Mouse (Mus musculus) hindbrain, embryonic 14.5 days (tissue): ENCODE data around the gene Hdhd3. TPM values are rescaled to one million over a fixed set of nuclear protein-coding genes. Genes with fewer than 3 reads are reported as not detected.
A peak's percentile ranks its signal among the peaks of the same experiment; 100 is the strongest.

Experiments used
- ATAC-seq: fragments of 200-750 bp; cut with Nextera tagmentation; 2 replicates; pipeline ENCODE4 v1.8.0; 2017; ENCODE audit warnings: moderate number of reproducible peaks, mild to moderate bottlenecking, moderate TSS enrichment, moderate library complexity; ENCODE audit not compliant: low FRiP score
- DNase-seq: peaks from one replicate; pipeline ENCODE4 v3.0.0-alpha.2; 2015; ENCODE audit warnings: low spot score
- H3K27ac ChIP-seq: fragments of 300-500 bp; sonication (generic); 2 replicates; pipeline ENCODE4 v1.5.1; 2014; ENCODE audit warnings: mild to moderate bottlenecking, moderate library complexity
- H3K27me3 ChIP-seq: fragments of 300-500 bp; sonication (generic); 2 replicates; pipeline ENCODE4 v1.6.1; 2014; ENCODE audit warnings: mild to moderate bottlenecking, low read length, mixed read lengths; ENCODE audit not compliant: control insufficient read depth, insufficient read depth
- H3K36me3 ChIP-seq: fragments of 300-500 bp; sonication (generic); replicated peaks from 2 replicates; pipeline ENCODE4 v1.6.1; 2014; ENCODE audit not compliant: control insufficient read depth, insufficient read depth
- H3K4me1 ChIP-seq: fragments of 300-500 bp; sonication (generic); replicated peaks from 2 replicates; pipeline ENCODE4 v1.6.1; 2014; ENCODE audit warnings: antibody characterized with exemption, low read length, mixed read lengths; ENCODE audit not compliant: control insufficient read depth, insufficient read depth
- H3K4me2 ChIP-seq: fragments of 300-500 bp; sonication (generic); replicated peaks from 2 replicates; pipeline ENCODE4 v1.6.1; 2014; ENCODE audit warnings: mild to moderate bottlenecking, moderate library complexity
- H3K4me3 ChIP-seq: fragments of 300-500 bp; sonication (generic); replicated peaks from 2 replicates; pipeline ENCODE4 v1.5.1; 2014; ENCODE audit warnings: mild to moderate bottlenecking, low read length
- H3K9ac ChIP-seq: fragments of 300-500 bp; sonication (generic); 2 replicates; pipeline ENCODE4 v1.6.1; 2014
- H3K9me3 ChIP-seq: fragments of 300-500 bp; sonication (generic); 2 replicates; pipeline ENCODE4 v1.6.1; 2016; ENCODE audit warnings: low read length; ENCODE audit not compliant: control insufficient read depth
- WGBS: fragments of 180-500 bp; shearing (Covaris S2); extraction: QIAGEN DNeasy Blood & Tissue Kit; methylation state at CpG from one replicate; pipeline ENCODE4 v1.1.7; 2014; 5-methylcytosine and 5-hydroxymethylcytosine counted together
- polyA plus RNA-seq: library from polyadenylated mRNA; unstranded; fragments of >200 nt; fragmentation: Nextera tagmentation; extraction: Ambion mirVana; gene quantifications from 2 replicates; pipeline ENCODE4 v1.2.1, GENCODE M21; 2014

Hdhd3 gene
- polyA plus RNA-seq, 1 experiment from 2014 or later: 13.3 TPM

DNA sequence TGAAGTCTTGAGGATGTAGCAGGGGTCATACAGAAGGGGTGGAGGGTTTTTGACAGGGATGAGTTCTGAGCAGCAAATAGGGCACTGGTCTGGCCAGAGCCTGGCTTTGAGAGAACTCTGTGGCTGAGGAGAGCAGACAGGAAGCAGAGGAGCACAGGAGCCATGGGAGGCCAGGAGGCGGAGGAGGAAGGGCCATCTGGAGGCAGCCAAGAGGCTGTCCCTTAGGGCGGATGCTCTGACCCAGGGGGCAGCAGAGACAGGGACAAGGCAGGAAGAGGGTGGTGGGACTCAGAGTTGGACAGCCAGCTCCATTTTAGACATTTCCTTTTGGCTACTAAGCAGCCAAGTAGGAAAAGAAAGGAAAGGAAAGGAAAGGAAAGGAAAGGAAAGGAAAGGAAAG, 12.8 kb upstream of the Hdhd3 start:
- H3K9ac ChIP-seq: no peak overlapping the region
- H3K4me2 ChIP-seq: no peak overlapping the region
- no peak overlapping the region for H3K4me3 ChIP-seq
- H3K27ac ChIP-seq: no peak overlapping the region
- H3K4me1 ChIP-seq: peaks cover 18% of the 10 kb centered on the region
- H3K27me3 ChIP-seq: no peaks in the 10 kb centered on the region
- no peaks in the 10 kb centered on the region for H3K9me3 ChIP-seq
- peaks cover 29% of the 10 kb centered on the region for H3K36me3 ChIP-seq
- WGBS: 42% methylated on average over 2 of the region's 2 CpGs
- no peak for ATAC-seq
- no peak for DNase-seq

- H3K4me3 ChIP-seq: no peak overlapping the region
- no peaks in the 10 kb centered on the region for H3K9me3 ChIP-seq
- H3K4me1 ChIP-seq: peaks cover 15% of the 10 kb centered on the region
- DNase-seq (no peak), ATAC-seq (no peak)
- no peak overlapping the region for H3K9ac ChIP-seq
- H3K27ac ChIP-seq: no peak overlapping the region
- H3K27me3 ChIP-seq: no peaks in the 10 kb centered on the region
- H3K36me3 ChIP-seq: peaks cover 35% of the 10 kb centered on the region
- H3K4me2 ChIP-seq: no peak overlapping the region
- 86% methylated on average over 3 of the region's 3 CpGs for WGBS
Observed at GRCm38 (mm10) chr4:62515490-62515889, 12.2 kb upstream of the Hdhd3 start.

DNA sequence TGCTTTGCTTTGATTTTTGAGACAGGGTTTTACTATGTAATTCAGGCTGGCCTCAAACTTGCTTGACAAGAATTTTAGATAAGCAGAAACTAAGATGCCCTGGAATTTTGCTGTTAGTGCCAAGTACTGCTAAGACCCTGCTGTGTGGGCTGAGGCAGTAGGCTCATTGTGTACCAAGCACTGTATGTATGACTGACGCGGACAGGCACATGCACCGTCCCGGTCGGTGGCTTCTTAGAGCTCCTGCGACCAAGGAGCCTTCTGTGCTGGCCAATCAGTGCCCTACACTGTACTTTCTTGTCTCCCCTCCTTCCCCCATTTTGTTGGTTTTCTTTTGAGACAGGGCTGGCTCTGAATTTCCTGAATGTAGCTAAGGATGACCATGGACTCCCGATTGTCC, 11.7 kb upstream of the Hdhd3 start:
- H3K9ac ChIP-seq: no peak overlapping the region
- peaks cover 40% of the 10 kb centered on the region for H3K36me3 ChIP-seq
- peaks cover 12% of the 10 kb centered on the region for H3K4me1 ChIP-seq
- ATAC-seq: no peak
- H3K4me2 ChIP-seq: no peak overlapping the region
- no peaks in the 10 kb centered on the region for H3K27me3 ChIP-seq
- DNase-seq: no peak
- 84% methylated on average over 7 of the region's 7 CpGs for WGBS
- no peak overlapping the region for H3K27ac ChIP-seq
- no peak overlapping the region for H3K4me3 ChIP-seq
- no peaks in the 10 kb centered on the region for H3K9me3 ChIP-seq

GRCm38 (mm10) chr4:62513998-62514506, 10.8 kb upstream of the Hdhd3 start:
- no peak for ATAC-seq
- DNase-seq: no peak
- peaks cover 50% of the 10 kb centered on the region for H3K36me3 ChIP-seq
- no peaks in the 10 kb centered on the region for H3K9me3 ChIP-seq
- no peak overlapping the region for H3K4me2 ChIP-seq
- no peaks in the 10 kb centered on the region for H3K27me3 ChIP-seq
- H3K9ac ChIP-seq: no peak overlapping the region
- WGBS: 40% methylated on average over 11 of the region's 11 CpGs
- no peak overlapping the region for H3K4me3 ChIP-seq
- H3K4me1 ChIP-seq: peaks cover 9% of the 10 kb centered on the region
- no peak overlapping the region for H3K27ac ChIP-seq

DNA sequence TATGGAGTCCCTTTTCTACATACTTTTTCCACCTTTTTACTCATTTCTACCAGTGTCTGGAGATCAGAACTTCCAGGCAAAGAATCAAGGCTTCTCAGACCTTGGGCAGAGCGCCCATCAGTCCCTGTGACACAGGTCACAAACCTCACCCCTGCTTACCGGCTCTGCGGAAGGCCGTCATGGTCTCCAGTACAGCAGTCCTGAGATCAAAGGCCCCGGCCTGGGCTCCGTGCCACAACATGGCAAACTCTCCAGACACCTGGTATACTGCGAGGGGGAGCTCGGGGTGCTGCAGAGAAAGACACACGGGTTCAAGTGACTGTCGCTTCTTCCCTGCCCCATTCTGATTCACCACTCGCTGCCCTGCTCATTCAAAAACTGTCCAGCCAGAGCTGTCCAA, 6.7 kb upstream of the Hdhd3 start:
- DNase-seq: no peak
- no peak overlapping the region for H3K4me3 ChIP-seq
- H3K36me3 ChIP-seq: peaks cover 66% of the 10 kb centered on the region
- 97% methylated on average over 11 of the region's 11 CpGs for WGBS
- no peak overlapping the region for H3K27ac ChIP-seq
- no peaks in the 10 kb centered on the region for H3K27me3 ChIP-seq
- no peak for ATAC-seq
- H3K4me1 ChIP-seq: no peaks in the 10 kb centered on the region
- no peaks in the 10 kb centered on the region for H3K9me3 ChIP-seq
- no peak overlapping the region for H3K9ac ChIP-seq
- H3K4me2 ChIP-seq: no peak overlapping the region

DNA sequence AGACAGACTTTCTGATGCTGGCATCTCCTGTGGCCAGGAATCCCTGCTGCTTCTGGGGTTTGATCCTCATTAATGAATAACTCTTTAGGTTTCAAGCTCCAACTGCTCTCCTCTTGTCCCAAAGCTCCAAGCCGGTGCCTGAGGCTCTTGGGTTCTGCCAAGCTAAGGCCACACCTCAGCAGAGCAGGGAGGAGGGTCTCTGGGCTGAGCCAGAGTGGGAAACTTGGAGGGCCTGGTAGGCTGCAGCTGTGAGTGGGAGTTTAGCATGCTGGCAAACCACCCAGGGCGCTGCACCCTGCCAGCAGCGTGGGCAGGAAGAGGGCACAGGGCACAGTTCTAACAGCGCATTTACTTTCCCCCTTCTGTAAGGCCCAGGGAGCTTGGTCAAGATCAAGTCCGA, 5.6 kb upstream of the Hdhd3 start:
- no peak overlapping the region for H3K4me2 ChIP-seq
- H3K27me3 ChIP-seq: no peaks in the 10 kb centered on the region
- H3K36me3 ChIP-seq: peaks cover 64% of the 10 kb centered on the region
- H3K9ac ChIP-seq: no peak overlapping the region
- H3K4me1 ChIP-seq: no peaks in the 10 kb centered on the region
- WGBS: 91% methylated on average over 5 of the region's 5 CpGs
- no peak for DNase-seq
- H3K9me3 ChIP-seq: no peaks in the 10 kb centered on the region
- no peak overlapping the region for H3K4me3 ChIP-seq
- no peak for ATAC-seq
- H3K27ac ChIP-seq: no peak overlapping the region

- Histone ChIP-seq H3K4me1 (no peaks in the 10 kb centered on the region), H3K36me3 (peaks cover 44% of the 10 kb centered on the region), H3K9ac (no peak overlapping the region), H3K4me3 (no peak overlapping the region), H3K27me3 (no peaks in the 10 kb centered on the region), H3K27ac (no peak overlapping the region), H3K4me2 (no peak overlapping the region), H3K9me3 (no peaks in the 10 kb centered on the region)
- DNase-seq (peak; percentile 29), ATAC-seq (no peak)
- 76% methylated on average over 2 of the region's 2 CpGs for WGBS
Observed at GRCm38 (mm10) chr4:62506798-62507197, 3.5 kb upstream of the Hdhd3 start.

DNA sequence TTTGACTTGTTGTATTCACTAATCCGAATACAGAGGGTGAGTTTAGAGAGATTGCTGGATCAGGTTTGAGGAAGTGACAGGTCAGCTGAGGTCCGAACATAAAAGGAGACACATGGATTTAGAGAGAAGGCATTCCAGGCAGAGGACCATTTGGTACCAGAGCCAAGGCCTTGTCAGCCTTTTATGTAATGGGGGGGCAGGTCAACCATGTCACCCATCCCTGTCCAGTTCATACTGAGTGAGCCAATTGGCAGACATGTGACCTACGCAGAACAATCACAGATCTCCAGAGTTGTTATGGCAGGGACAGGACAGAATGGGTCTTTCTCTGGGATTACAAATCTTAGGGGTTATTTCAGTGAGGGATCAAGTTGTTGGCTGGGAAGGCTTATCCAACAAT, 2.7 kb upstream of the Hdhd3 start:
- ATAC-seq: no peak
- Histone ChIP-seq H3K36me3 (peaks cover 36% of the 10 kb centered on the region), H3K4me3 (no peak overlapping the region), H3K9me3 (no peaks in the 10 kb centered on the region), H3K27me3 (no peaks in the 10 kb centered on the region), H3K4me1 (0 out of 2 replicates have a peak, but pooled peaks cover 6% of the 10 kb centered on the region), H3K27ac (no peak overlapping the region), H3K9ac (no peak overlapping the region), H3K4me2 (no peak overlapping the region)
- DNase-seq: no peak
- WGBS: 88% methylated on average over 3 of the region's 3 CpGs

GRCm38 (mm10) chr4:62502969-62503368, 298 bp downstream of the Hdhd3 start:
- Histone ChIP-seq H3K4me1 (0 out of 2 replicates have a peak, but pooled peaks cover 7% of the 10 kb centered on the region), H3K9ac (no peak overlapping the region), H3K9me3 (no peaks in the 10 kb centered on the region), H3K27ac (no peak overlapping the region), H3K27me3 (no peaks in the 10 kb centered on the region), H3K4me3 (no peak overlapping the region), H3K4me2 (no peak overlapping the region), H3K36me3 (peaks cover 15% of the 10 kb centered on the region; the same call in 1 of the 2 replicates)
- no peak for ATAC-seq
- WGBS: 78% methylated on average over 7 of the region's 7 CpGs
- no peak for DNase-seq
